Mouse (Mus musculus): ENCODE measurements around the gene Itgb2.

Gene Itgb2

GRCm38 (mm10) chr10:77552162-77552561 lies 22.1 kb downstream of the Itgb2 start:
- DNase-seq (ENCODE audit: low spot score), result no peak

- DNase-seq (ENCODE audit: low spot score), result no peak
Measured at GRCm38 (mm10) chr10:77553285-77553684, 23.2 kb downstream of the Itgb2 start.

DNA sequence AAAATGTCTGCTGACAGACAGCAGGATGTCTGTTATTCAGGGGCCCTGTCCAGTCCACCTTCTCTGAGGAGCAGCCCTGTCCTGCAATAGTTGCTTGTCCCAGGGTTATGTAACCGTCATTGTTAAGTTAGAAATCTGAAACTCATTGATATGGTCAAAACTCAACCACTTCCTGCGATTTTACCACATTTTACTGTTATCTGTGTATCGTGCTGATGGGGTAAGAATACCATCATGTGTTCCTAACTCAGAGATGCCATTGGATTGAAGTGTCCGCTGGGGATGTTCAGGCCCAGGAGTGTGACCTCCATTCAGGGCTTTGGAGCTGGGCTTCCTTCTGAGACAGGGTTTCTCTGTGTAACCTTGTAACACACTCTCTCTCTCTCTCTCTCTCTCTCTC lies 24.9 kb downstream of the Itgb2 start:
- no peak for DNase-seq (ENCODE audit: low spot score)

DNA sequence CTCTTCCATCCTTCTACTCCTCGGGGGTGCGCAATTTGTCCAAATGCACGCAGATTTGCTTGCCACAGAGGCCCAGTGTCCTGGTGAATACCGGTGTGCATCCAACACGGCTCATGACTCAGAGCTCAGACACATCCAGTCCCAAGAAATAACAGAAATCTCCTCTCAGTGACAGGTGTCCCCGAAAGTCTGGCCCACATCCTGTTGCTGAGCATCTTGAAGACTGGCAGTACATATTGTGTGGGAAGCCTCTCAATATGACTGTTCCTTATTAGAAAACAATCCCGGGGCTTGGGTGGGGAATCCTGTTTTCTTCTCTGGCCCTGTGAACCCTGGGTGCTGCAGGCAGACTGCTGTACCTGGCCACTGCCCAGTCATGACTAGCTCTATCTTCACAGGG lies 26.6 kb downstream of the Itgb2 start:
- DNase-seq (ENCODE audit: low spot score), result no peak

- no peak for DNase-seq (ENCODE audit: low spot score)
Measured at GRCm38 (mm10) chr10:77557641-77558040, 27.6 kb downstream of the Itgb2 start.

DNA sequence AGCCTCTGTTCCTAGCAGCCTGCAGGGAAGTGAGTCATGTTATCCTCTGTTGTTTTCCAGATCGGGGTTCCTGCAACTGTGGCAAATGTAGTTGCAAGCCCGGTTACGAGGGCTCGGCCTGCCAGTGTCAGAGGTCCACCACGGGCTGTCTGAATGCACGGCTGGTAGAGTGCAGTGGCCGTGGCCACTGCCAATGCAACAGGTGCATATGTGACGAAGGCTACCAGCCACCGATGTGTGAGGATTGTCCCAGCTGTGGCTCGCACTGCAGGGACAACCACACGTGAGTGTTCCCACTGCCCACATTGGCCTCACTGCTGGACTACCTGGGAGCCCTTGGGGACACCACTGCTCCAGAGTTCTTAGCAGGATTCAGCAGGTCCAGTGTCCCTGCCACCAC lies 30.0 kb downstream of the Itgb2 start:
- DNase-seq (ENCODE audit: low spot score), result no peak

DNA sequence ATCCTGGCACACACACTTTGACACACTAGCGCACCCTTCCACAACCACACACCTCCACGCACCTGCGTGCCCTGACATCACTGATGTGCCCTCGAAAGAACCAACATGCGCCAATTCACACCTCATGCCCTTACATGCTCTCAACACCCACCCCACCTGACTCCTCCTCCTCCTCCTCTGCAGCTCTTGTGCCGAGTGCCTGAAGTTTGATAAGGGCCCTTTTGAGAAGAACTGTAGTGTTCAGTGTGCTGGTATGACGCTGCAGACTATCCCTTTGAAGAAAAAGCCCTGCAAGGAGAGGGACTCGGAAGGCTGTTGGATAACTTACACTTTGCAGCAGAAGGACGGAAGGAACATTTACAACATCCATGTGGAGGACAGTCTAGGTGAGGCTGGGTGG lies 30.8 kb downstream of the Itgb2 start:
- no peak for DNase-seq (ENCODE audit: low spot score)

- DNase-seq (ENCODE audit: low spot score), result no peak
Measured at GRCm38 (mm10) chr10:77561508-77561907, 31.5 kb downstream of the Itgb2 start.

DNA sequence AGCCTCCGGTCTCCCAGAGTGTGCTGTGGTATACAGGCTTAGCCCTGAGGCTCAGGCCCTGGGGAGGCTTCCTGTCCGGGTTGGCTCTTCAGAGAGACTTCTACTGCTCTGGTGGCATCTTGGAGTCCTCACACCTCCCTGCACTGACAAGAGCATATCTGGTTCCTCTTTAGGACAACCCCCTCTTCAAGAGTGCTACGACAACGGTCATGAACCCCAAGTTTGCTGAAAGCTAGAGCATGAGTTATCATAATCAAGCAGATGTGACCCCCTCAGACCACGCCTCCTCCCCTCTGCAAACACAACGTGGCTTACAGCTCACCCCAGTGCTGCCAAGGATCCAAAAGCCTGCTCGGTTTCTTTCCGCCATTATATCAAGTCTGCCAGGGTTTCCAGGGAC lies 35.0 kb downstream of the Itgb2 start:
- no peak for DNase-seq (ENCODE audit: low spot score)

DNA sequence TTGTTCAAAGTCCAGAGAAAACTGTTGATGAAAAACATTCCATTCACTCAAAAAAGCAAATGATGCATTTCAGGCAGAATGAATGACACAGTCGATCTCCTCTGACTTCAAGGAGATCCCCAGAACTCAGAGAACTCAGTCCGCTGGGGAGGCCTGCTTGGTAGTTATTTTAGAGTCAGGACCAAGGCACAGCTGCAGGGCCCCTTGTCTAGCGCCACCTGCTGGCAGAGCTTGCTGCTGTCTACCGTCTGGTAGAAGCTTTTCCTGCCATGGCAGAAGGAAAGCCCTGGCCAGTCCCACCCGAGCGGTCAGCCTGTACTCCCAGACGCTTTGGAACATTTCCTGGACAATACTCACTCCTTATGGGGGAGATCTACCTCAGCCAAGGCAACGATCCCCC lies 36.6 kb downstream of the Itgb2 start:
- peak; percentile 78 for DNase-seq (ENCODE audit: low spot score)

GRCm38 (mm10) chr10:77569481-77569880 lies 39.4 kb downstream of the Itgb2 start:
- peak; percentile 21 for DNase-seq (ENCODE audit: low spot score)

GRCm38 (mm10) chr10:77569973-77570658 lies 40.1 kb downstream of the Itgb2 start:
- DNase-seq (ENCODE audit: low spot score), result no peak

- peak; percentile 44 for DNase-seq (ENCODE audit: low spot score)
Measured at GRCm38 (mm10) chr10:77572225-77572624, 42.2 kb downstream of the Itgb2 start.

DNA sequence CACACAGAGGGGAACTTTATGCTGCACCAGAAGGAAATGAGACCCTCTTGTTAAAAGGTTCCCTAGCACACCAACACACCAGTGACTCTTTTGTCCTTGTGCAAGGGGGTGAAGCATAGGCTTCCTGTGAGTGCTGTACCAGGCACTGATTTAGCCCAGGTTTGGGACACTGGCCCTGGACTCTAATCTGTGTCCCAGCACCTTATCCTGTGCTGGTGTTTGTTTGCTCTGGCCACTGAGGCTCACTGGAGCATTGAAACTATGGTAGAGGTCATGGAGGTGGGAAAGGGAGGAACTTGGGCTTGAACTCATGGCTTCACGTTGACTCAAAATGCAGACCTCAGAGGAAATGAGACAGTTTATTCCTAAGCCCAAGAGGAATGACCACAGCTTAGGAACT lies 43.1 kb downstream of the Itgb2 start:
- no peak for DNase-seq (ENCODE audit: low spot score)

DNA sequence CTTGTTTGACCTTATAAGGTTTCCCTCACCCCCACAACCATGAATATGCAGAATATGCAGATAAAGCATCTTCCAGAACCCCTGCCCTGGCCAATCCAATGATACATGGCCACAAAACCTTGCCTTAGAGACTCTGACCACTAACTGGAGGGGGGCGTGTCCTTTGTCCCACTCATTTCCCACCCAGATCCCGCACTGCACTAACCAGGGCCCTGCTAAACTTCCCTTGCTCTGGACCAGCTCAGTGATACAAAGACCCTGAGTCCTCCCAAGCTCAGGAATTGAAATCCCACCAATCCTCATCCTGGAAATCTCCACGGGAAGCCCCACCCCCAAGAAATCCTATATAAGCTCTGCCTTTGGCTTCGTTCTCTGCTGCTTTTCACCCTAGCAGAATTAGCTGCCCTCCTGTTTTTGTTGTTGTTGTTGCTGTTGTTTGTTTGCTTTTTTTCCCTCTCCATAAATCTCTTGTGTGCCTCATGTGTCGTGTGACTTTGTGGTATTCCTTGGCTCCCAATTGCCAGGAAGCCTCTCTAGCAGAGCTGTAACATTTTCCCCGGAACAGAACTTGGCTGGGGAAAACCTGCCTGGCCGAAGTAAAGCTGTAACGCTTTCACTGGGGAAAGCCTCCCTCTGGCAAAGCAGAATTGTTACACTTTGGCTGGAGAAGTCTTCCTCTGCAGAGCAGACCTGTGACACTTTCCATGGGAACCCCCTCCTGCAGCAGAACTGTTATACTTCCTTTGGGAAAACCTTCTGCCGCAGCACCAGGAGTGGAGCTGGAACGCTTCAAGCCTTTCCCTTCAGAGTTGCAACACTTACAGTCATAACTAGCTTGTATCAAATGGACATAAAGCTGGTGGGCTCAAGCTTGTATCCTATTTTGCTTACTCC lies 50.2 kb downstream of the Itgb2 start:
- DNase-seq (ENCODE audit: low spot score), result no peak

- no peak for DNase-seq (ENCODE audit: low spot score)
Measured at GRCm38 (mm10) chr10:77581023-77581407, 51.0 kb downstream of the Itgb2 start.

GRCm38 (mm10) chr10:77581408-77582284 lies 51.6 kb downstream of the Itgb2 start, which contains the start of gene Pttg1ip:
Gene Pttg1ip (plus strand): TSS chr10:77581720.
- DNase-seq (ENCODE audit: low spot score), result peak; percentile 99

DNA sequence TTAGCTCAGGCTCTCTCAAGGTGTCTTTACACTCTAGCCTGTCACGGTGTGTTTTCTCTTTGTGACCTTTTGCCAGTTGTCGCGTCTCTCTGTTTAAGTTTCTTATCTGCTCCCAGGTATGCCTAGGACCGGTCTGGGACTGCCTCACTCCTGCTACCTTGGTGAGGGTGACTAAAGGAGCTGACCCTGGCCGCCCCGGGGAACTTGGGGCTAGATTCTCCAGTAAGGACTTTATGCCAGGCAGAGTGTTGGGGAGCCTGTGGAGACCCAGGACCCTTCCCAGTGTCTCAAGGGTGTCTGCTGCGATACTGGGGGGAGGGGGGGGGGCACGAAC lies 52.2 kb downstream of the Itgb2 start:
- no peak for DNase-seq (ENCODE audit: low spot score)

DNA sequence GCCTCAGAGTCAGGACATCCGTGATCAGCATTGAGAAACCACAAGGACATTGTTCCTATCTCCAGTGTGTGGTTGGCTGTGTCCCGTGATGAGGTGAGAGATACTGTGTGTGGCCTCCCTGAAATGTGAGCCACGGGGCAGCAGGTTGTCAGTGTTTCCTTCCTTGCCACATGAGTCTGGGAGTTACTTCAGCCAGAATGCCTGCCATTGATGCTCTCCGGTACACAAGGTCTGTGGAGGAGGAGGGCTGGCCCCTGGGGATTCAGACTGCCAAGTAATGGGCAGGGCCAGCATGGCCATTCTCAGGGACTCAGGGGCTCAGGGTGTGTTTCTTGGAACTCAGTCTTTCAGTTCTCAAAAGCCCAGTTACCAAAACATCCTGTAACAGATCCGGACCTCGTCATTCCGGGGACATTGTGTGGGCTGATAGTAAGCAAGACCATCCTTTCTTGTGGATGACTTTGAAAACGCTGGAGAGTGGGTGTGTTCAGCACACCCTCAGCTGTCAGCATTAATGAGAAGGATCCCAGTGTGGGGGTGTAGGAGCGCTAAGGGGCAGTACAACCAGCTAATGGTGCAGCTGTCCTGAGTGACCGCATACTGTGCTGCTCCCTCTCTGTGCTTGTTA lies 53.9 kb downstream of the Itgb2 start:
- no peak for DNase-seq (ENCODE audit: low spot score)

GRCm38 (mm10) chr10:77586637-77587036 lies 56.6 kb downstream of the Itgb2 start:
- DNase-seq (ENCODE audit: low spot score), result no peak

GRCm38 (mm10) chr10:77587091-77587775 lies 57.2 kb downstream of the Itgb2 start:
- DNase-seq (ENCODE audit: low spot score), result no peak

Measured in embryo, embryonic 10.5 days (tissue).